Mouse (Mus musculus): ENCODE data around the gene A430005L14Rik. TPM values are rescaled to one million over a fixed set of nuclear protein-coding genes. Genes with fewer than 3 reads are reported as not detected.

Gene A430005L14Rik
- 10 to 100 TPM; 58.6 to 63.0 TPM for polyA plus RNA-seq (2017; shearing (Covaris generic))

GRCm38 (mm10) chr4:153956569-153957405 is at the start of gene A430005L14Rik:
TSS of gene A430005L14Rik (plus strand) at chr4:153957237.

GRCm38 (mm10) chr4:153974431-153975291 is 17.6 kb downstream of the A430005L14Rik start, which contains the start of the genes Dffb and Cep104:
TSS of gene Dffb (minus strand) at chr4:153975126.
TSS of gene Cep104 (plus strand) at chr4:153975194.

Other genes with a start within 250 kb of the A430005L14Rik start
- gene Dffb, start 17.9 kb downstream of the A430005L14Rik start, polyA plus RNA-seq (2017; shearing (Covaris generic)), result 10 to 100 TPM; 21.2 to 25.6 TPM
- 10 to 100 TPM in 1 of 2 experiments, 1 to 10 TPM in 1; 8.7 to 10.2 TPM for gene Cep104, start 18.0 kb downstream of the A430005L14Rik start, polyA plus RNA-seq (2017; shearing (Covaris generic))
- 10 to 100 TPM; 36.6 to 53.8 TPM for gene Lrrc47, start 54.5 kb downstream of the A430005L14Rik start, polyA plus RNA-seq (2017; shearing (Covaris generic))
- gene Smim1, start 69.0 kb downstream of the A430005L14Rik start, polyA plus RNA-seq (2017; shearing (Covaris generic)), result 1 to 10 TPM in 1 of 2 experiments, under 1 TPM in 1; 0.16 to 1.1 TPM
- gene Ccdc27, start 85.4 kb downstream of the A430005L14Rik start, polyA plus RNA-seq (2017; shearing (Covaris generic)), result not detected
- under 1 TPM; 0.25 to 0.74 TPM for gene Trp73, start 183.0 kb downstream of the A430005L14Rik start, polyA plus RNA-seq (2017; shearing (Covaris generic))
- 10 to 100 TPM; 31.6 to 44.9 TPM for gene Wrap73, start 185.1 kb downstream of the A430005L14Rik start, polyA plus RNA-seq (2017; shearing (Covaris generic))
- gene Tprgl, start 203.4 kb downstream of the A430005L14Rik start, polyA plus RNA-seq (2017; shearing (Covaris generic)), result 100 to 1,000 TPM; 311 to 335 TPM
- gene Megf6, start 213.5 kb downstream of the A430005L14Rik start, polyA plus RNA-seq (2017; shearing (Covaris generic)), result not detected

All from activated CD4-positive, CD25-positive, alpha-beta regulatory T cell (primary cell).